Mouse (Mus musculus) cerebellum, adult 2 months (tissue): ENCODE results near the gene Zfp362.

Experiments
- CTCF ChIP-seq: fragments of 200-500 bp; IDR thresholded peaks from 2 replicates; pipeline ENCODE4 v1.5.1; 2011; ENCODE audit warnings: low read depth, mild to moderate bottlenecking, control low read depth, low read length, moderate library complexity, borderline replicate concordance; ENCODE audit not compliant: insufficient read depth
- POLR2A ChIP-seq: fragments of 200-500 bp; IDR thresholded peaks from 2 replicates; pipeline ENCODE4 v1.6.1; 2011; ENCODE audit warnings: low read length, control low read depth, borderline replicate concordance; ENCODE audit not compliant: insufficient read depth

GRCm38 (mm10) chr4:128853117-128853516, 47.3 kb upstream of the Zfp362 start:
- no peak for TF ChIP-seq CTCF
- no peak for TF ChIP-seq POLR2A
